Mouse (Mus musculus) neutrophil, adult 5-6 weeks (primary cell): Measurements from ENCODE around the gene Scn1b. TPM values are rescaled to one million over a fixed set of nuclear protein-coding genes. Genes with fewer than 3 reads are reported as not detected.

Experiments used
- ATAC-seq: fragments of 151-379, 151-347 bp; 2 replicates; pipeline ENCODE4 v1.8.0; 2017; ENCODE audit warnings: mild to moderate bottlenecking, moderate TSS enrichment; ENCODE audit not compliant: insufficient number of reproducible peaks, poor library complexity, low FRiP score, severe bottlenecking; ENCODE audit errors: extremely low read depth
- total RNA-seq: library from RNA; stranded (forward); fragments of 200-1000 nt; gene quantifications from 2 replicates; pipeline ENCODE4 v1.2.3, GENCODE M21; 2017

Scn1b gene
- total RNA-seq, 1 experiment from 2014 or later = not detected

GRCm38 (mm10) chr7:31097583-31098248 is 29.1 kb downstream of the Scn1b start:
- ATAC-seq = peak; percentile 90

- ATAC-seq = no peak
Measured at GRCm38 (mm10) chr7:31096892-31097564, 29.8 kb downstream of the Scn1b start.

- no peak for ATAC-seq
Measured at GRCm38 (mm10) chr7:31094774-31095501, 31.9 kb downstream of the Scn1b start.

- peak; percentile 84 for ATAC-seq
Measured at GRCm38 (mm10) chr7:31089721-31090120, 37.1 kb downstream of the Scn1b start.

- ATAC-seq = no peak
Measured at GRCm38 (mm10) chr7:31088206-31088605, 38.6 kb downstream of the Scn1b start.

- ATAC-seq = no peak
Measured at GRCm38 (mm10) chr7:31087262-31087661, 39.5 kb downstream of the Scn1b start.

- no peak for ATAC-seq
Measured at GRCm38 (mm10) chr7:31086175-31086755, 40.5 kb downstream of the Scn1b start.

GRCm38 (mm10) chr7:31085171-31085570 is 41.6 kb downstream of the Scn1b start:
- ATAC-seq = no peak

GRCm38 (mm10) chr7:31084140-31084539 is 42.7 kb downstream of the Scn1b start:
- no peak for ATAC-seq

GRCm38 (mm10) chr7:31082831-31083588 is 43.8 kb downstream of the Scn1b start:
- no peak for ATAC-seq

GRCm38 (mm10) chr7:31082106-31082505 is 44.7 kb downstream of the Scn1b start:
- ATAC-seq = no peak

GRCm38 (mm10) chr7:31081106-31081505 is 45.7 kb downstream of the Scn1b start:
- ATAC-seq = no peak

- ATAC-seq = no peak
Measured at GRCm38 (mm10) chr7:31080611-31081010, 46.2 kb downstream of the Scn1b start.

GRCm38 (mm10) chr7:31079670-31080069 is 47.1 kb downstream of the Scn1b start:
- ATAC-seq = no peak

- peak; percentile 49; the same call in 1 of the 2 replicates for ATAC-seq
Measured at GRCm38 (mm10) chr7:31077885-31078445, 48.8 kb downstream of the Scn1b start.

- no peak for ATAC-seq
Measured at GRCm38 (mm10) chr7:31077470-31077869, 49.3 kb downstream of the Scn1b start.

- ATAC-seq = no peak
Measured at GRCm38 (mm10) chr7:31076492-31076891, 50.3 kb downstream of the Scn1b start, which contains the start of gene Fxyd3. Gene Fxyd3, minus strand, starts transcription at chr7:31076704.

GRCm38 (mm10) chr7:31074713-31075069 is 52.1 kb downstream of the Scn1b start:
- no peak for ATAC-seq
